Mouse (Mus musculus) mesoderm, embryonic 11.5 days (tissue): ENCODE results near the gene Crygn.

Source experiments
- DNase-seq: peaks from one replicate; pipeline ENCODE4 v3.0.0-alpha.2; 2012; ENCODE audit warnings: low read depth, low spot score

Crygn gene

GRCm38 (mm10) chr5:24711615-24712014, 46.2 kb downstream of the Crygn start:
- no peak for DNase-seq

DNA sequence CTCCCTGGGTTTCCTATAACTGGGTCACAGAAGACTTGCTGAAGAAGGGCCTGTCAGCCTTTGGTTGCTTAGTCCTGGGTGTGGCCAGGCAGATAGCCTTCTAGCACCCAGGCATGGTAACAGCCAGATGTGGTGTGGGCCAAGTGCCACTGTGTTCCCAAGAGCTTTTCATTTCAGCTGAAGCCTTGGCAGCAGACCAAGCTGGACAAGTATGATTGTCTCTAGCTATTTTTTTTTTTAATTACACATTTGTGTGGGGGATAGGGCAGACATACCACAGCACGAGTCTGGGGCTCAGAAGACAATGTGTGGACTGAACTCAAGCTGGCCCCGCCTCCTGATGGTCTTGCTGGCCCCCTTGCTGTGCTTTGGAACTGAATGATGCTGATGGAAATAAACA, 47.8 kb downstream of the Crygn start:
- no peak for DNase-seq

DNA sequence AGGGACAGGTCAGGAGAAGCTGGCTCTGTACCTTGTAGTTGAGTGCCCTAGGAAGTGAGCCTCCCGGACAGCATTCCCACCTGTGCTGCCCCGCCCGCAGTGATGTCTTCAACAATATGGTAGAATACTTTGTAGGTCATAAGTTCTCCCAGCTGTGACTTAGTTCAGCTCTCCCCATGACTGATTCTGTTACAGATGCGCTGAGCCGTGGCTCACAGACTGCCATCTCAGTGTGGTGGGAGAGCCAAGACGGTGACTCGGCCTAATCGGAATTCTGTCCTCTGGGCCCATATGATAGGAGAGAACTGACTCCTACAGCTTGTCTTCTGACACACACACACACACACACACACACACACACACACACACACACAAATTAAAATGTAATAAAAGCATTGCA, 53.2 kb downstream of the Crygn start:
- no peak for DNase-seq

GRCm38 (mm10) chr5:24701271-24701670, 56.5 kb downstream of the Crygn start:
- no peak for DNase-seq
